Mouse (Mus musculus): ENCODE data around the gene Hltf. TPM values are rescaled to one million over a fixed set of nuclear protein-coding genes. Genes with fewer than 3 reads are reported as not detected.
A peak's percentile ranks its signal among the peaks of the same experiment; 100 is the strongest.

Hltf gene
- polyA plus RNA-seq, 1 experiment from 2014 or later, result 29.1 TPM

GRCm38 (mm10) chr3:20058197-20058541 is 558 bp downstream of the Hltf start:
- H3K4me2 ChIP-seq (ENCODE audit: low read length), result peak overlapping the region; percentile 64
- WGBS, result under 1% methylated on average over 8 of the region's 9 CpGs
- DNase-seq (peak; percentile 64), ATAC-seq (ENCODE audit: low FRiP score, low TSS enrichment) (no peak; the same call in 1 of the 2 replicates)
- no peaks in the 10 kb centered on the region for H3K9me3 ChIP-seq (ENCODE audit: control insufficient read depth, low read length)
- peak overlapping the region; percentile 60 for H3K9ac ChIP-seq (replicated peaks; ENCODE audit: low read length)
- H3K36me3 ChIP-seq (ENCODE audit: control insufficient read depth, insufficient read depth, low read length), result peaks cover 9% of the 10 kb centered on the region; the same call in 1 of the 2 replicates
- H3K27ac ChIP-seq (replicated peaks; ENCODE audit: low read depth, low read length), result peak overlapping the region; percentile 78
- H3K4me3 ChIP-seq (replicated peaks; ENCODE audit: low read depth, low read length), result peak overlapping the region; percentile 57
- no peaks in the 10 kb centered on the region for H3K27me3 ChIP-seq (ENCODE audit: control insufficient read depth, insufficient read depth, low read length)
- peaks cover 9% of the 10 kb centered on the region for H3K4me1 ChIP-seq (ENCODE audit: control insufficient read depth, insufficient read depth, low read length)

- H3K36me3 ChIP-seq (ENCODE audit: control insufficient read depth, insufficient read depth, low read length), result peaks cover 33% of the 10 kb centered on the region
- H3K9me3 ChIP-seq (ENCODE audit: control insufficient read depth, low read length), result no peaks in the 10 kb centered on the region
- DNase-seq (peak; percentile 2), ATAC-seq (ENCODE audit: low FRiP score, low TSS enrichment) (no peak)
- no peak overlapping the region for H3K4me3 ChIP-seq (replicated peaks; ENCODE audit: low read depth, low read length)
- no peak overlapping the region for H3K4me2 ChIP-seq (ENCODE audit: low read length)
- no peak overlapping the region for H3K9ac ChIP-seq (replicated peaks; ENCODE audit: low read length)
- H3K4me1 ChIP-seq (ENCODE audit: control insufficient read depth, insufficient read depth, low read length), result no peaks in the 10 kb centered on the region
- WGBS, result 88% methylated on average over 11 of the region's 11 CpGs
- no peak overlapping the region for H3K27ac ChIP-seq (replicated peaks; ENCODE audit: low read depth, low read length)
- no peaks in the 10 kb centered on the region for H3K27me3 ChIP-seq (ENCODE audit: control insufficient read depth, insufficient read depth, low read length)
Observed at GRCm38 (mm10) chr3:20076145-20077053, 18.8 kb downstream of the Hltf start.

- Histone ChIP-seq H3K27ac (replicated peaks; ENCODE audit: low read depth, low read length) (no peak overlapping the region), H3K36me3 (ENCODE audit: control insufficient read depth, insufficient read depth, low read length) (peaks cover 36% of the 10 kb centered on the region), H3K9me3 (ENCODE audit: control insufficient read depth, low read length) (no peaks in the 10 kb centered on the region), H3K4me3 (replicated peaks; ENCODE audit: low read depth, low read length) (no peak overlapping the region), H3K4me2 (ENCODE audit: low read length) (no peak overlapping the region), H3K27me3 (ENCODE audit: control insufficient read depth, insufficient read depth, low read length) (no peaks in the 10 kb centered on the region), H3K4me1 (ENCODE audit: control insufficient read depth, insufficient read depth, low read length) (no peaks in the 10 kb centered on the region), H3K9ac (replicated peaks; ENCODE audit: low read length) (no peak overlapping the region)
- ATAC-seq (ENCODE audit: low FRiP score, low TSS enrichment), result no peak
- WGBS, result 90% methylated on average over 3 of the region's 3 CpGs
- DNase-seq, result no peak
Observed at GRCm38 (mm10) chr3:20082161-20082560, 24.6 kb downstream of the Hltf start.

GRCm38 (mm10) chr3:20103830-20104229 is 46.2 kb downstream of the Hltf start:
- ATAC-seq (ENCODE audit: low FRiP score, low TSS enrichment) (no peak), DNase-seq (no peak)
- Histone ChIP-seq H3K9me3 (ENCODE audit: control insufficient read depth, low read length) (no peaks in the 10 kb centered on the region), H3K9ac (replicated peaks; ENCODE audit: low read length) (no peak overlapping the region), H3K36me3 (ENCODE audit: control insufficient read depth, insufficient read depth, low read length) (peaks cover 14% of the 10 kb centered on the region), H3K27me3 (ENCODE audit: control insufficient read depth, insufficient read depth, low read length) (no peaks in the 10 kb centered on the region), H3K4me2 (ENCODE audit: low read length) (no peak overlapping the region), H3K4me1 (ENCODE audit: control insufficient read depth, insufficient read depth, low read length) (no peaks in the 10 kb centered on the region), H3K27ac (replicated peaks; ENCODE audit: low read depth, low read length) (no peak overlapping the region), H3K4me3 (replicated peaks; ENCODE audit: low read depth, low read length) (no peak overlapping the region)
- 84% methylated on average over 3 of the region's 3 CpGs for WGBS

GRCm38 (mm10) chr3:20104318-20104717 is 46.7 kb downstream of the Hltf start:
- Histone ChIP-seq H3K9ac (replicated peaks; ENCODE audit: low read length) (no peak overlapping the region), H3K27me3 (ENCODE audit: control insufficient read depth, insufficient read depth, low read length) (no peaks in the 10 kb centered on the region), H3K4me2 (ENCODE audit: low read length) (no peak overlapping the region), H3K36me3 (ENCODE audit: control insufficient read depth, insufficient read depth, low read length) (peaks cover 17% of the 10 kb centered on the region), H3K27ac (replicated peaks; ENCODE audit: low read depth, low read length) (no peak overlapping the region), H3K9me3 (ENCODE audit: control insufficient read depth, low read length) (no peaks in the 10 kb centered on the region), H3K4me1 (ENCODE audit: control insufficient read depth, insufficient read depth, low read length) (no peaks in the 10 kb centered on the region), H3K4me3 (replicated peaks; ENCODE audit: low read depth, low read length) (no peak overlapping the region)
- 93% methylated on average over 8 of the region's 8 CpGs for WGBS
- DNase-seq (no peak), ATAC-seq (ENCODE audit: low FRiP score, low TSS enrichment) (no peak)

GRCm38 (mm10) chr3:20104776-20105175 is 47.2 kb downstream of the Hltf start:
- 96% methylated on average over 2 of the region's 2 CpGs for WGBS
- Histone ChIP-seq H3K9me3 (ENCODE audit: control insufficient read depth, low read length) (no peaks in the 10 kb centered on the region), H3K27ac (replicated peaks; ENCODE audit: low read depth, low read length) (no peak overlapping the region), H3K4me2 (ENCODE audit: low read length) (no peak overlapping the region), H3K36me3 (ENCODE audit: control insufficient read depth, insufficient read depth, low read length) (peaks cover 21% of the 10 kb centered on the region), H3K27me3 (ENCODE audit: control insufficient read depth, insufficient read depth, low read length) (no peaks in the 10 kb centered on the region), H3K4me1 (ENCODE audit: control insufficient read depth, insufficient read depth, low read length) (no peaks in the 10 kb centered on the region), H3K4me3 (replicated peaks; ENCODE audit: low read depth, low read length) (no peak overlapping the region), H3K9ac (replicated peaks; ENCODE audit: low read length) (no peak overlapping the region)
- no peak for DNase-seq
- ATAC-seq (ENCODE audit: low FRiP score, low TSS enrichment), result no peak

GRCm38 (mm10) chr3:20108881-20109280 is 51.3 kb downstream of the Hltf start:
- Histone ChIP-seq H3K27me3 (ENCODE audit: control insufficient read depth, insufficient read depth, low read length) (no peaks in the 10 kb centered on the region), H3K36me3 (ENCODE audit: control insufficient read depth, insufficient read depth, low read length) (peaks cover 44% of the 10 kb centered on the region), H3K9me3 (ENCODE audit: control insufficient read depth, low read length) (no peaks in the 10 kb centered on the region), H3K4me1 (ENCODE audit: control insufficient read depth, insufficient read depth, low read length) (no peaks in the 10 kb centered on the region), H3K4me3 (replicated peaks; ENCODE audit: low read depth, low read length) (no peak overlapping the region), H3K9ac (replicated peaks; ENCODE audit: low read length) (no peak overlapping the region), H3K4me2 (ENCODE audit: low read length) (no peak overlapping the region), H3K27ac (replicated peaks; ENCODE audit: low read depth, low read length) (no peak overlapping the region)
- DNase-seq (no peak), ATAC-seq (ENCODE audit: low FRiP score, low TSS enrichment) (no peak)
- 89% methylated on average over 5 of the region's 5 CpGs for WGBS

GRCm38 (mm10) chr3:20111913-20112312 is 54.3 kb downstream of the Hltf start:
- no peak overlapping the region for H3K9ac ChIP-seq (replicated peaks; ENCODE audit: low read length)
- 92% methylated on average over 2 of the region's 2 CpGs for WGBS
- no peaks in the 10 kb centered on the region for H3K9me3 ChIP-seq (ENCODE audit: control insufficient read depth, low read length)
- DNase-seq (no peak), ATAC-seq (ENCODE audit: low FRiP score, low TSS enrichment) (no peak)
- H3K4me1 ChIP-seq (ENCODE audit: control insufficient read depth, insufficient read depth, low read length), result no peaks in the 10 kb centered on the region
- H3K36me3 ChIP-seq (ENCODE audit: control insufficient read depth, insufficient read depth, low read length), result peaks cover 48% of the 10 kb centered on the region
- H3K27me3 ChIP-seq (ENCODE audit: control insufficient read depth, insufficient read depth, low read length), result no peaks in the 10 kb centered on the region
- H3K4me2 ChIP-seq (ENCODE audit: low read length), result no peak overlapping the region
- H3K4me3 ChIP-seq (replicated peaks; ENCODE audit: low read depth, low read length), result no peak overlapping the region
- H3K27ac ChIP-seq (replicated peaks; ENCODE audit: low read depth, low read length), result no peak overlapping the region

GRCm38 (mm10) chr3:20119044-20119591 is 61.5 kb downstream of the Hltf start:
- H3K4me3 ChIP-seq (replicated peaks; ENCODE audit: low read depth, low read length), result no peak overlapping the region
- H3K27ac ChIP-seq (replicated peaks; ENCODE audit: low read depth, low read length), result no peak overlapping the region
- peaks cover 17% of the 10 kb centered on the region for H3K36me3 ChIP-seq (ENCODE audit: control insufficient read depth, insufficient read depth, low read length)
- no peaks in the 10 kb centered on the region for H3K4me1 ChIP-seq (ENCODE audit: control insufficient read depth, insufficient read depth, low read length)
- H3K9me3 ChIP-seq (ENCODE audit: control insufficient read depth, low read length), result no peaks in the 10 kb centered on the region
- H3K9ac ChIP-seq (replicated peaks; ENCODE audit: low read length), result no peak overlapping the region
- H3K4me2 ChIP-seq (ENCODE audit: low read length), result no peak overlapping the region
- H3K27me3 ChIP-seq (ENCODE audit: control insufficient read depth, insufficient read depth, low read length), result no peaks in the 10 kb centered on the region
- ATAC-seq (ENCODE audit: low FRiP score, low TSS enrichment), result no peak
- DNase-seq, result no peak
- WGBS, result 90% methylated on average over 19 of the region's 19 CpGs
